Mouse (Mus musculus): Measurements from ENCODE around the gene Nufip1. TPM values are rescaled to one million over a fixed set of nuclear protein-coding genes. Genes with fewer than 3 reads are reported as not detected.

The Nufip1 gene
- polyA plus RNA-seq, 1 experiment from 2014 or later, result 14.2 TPM

DNA sequence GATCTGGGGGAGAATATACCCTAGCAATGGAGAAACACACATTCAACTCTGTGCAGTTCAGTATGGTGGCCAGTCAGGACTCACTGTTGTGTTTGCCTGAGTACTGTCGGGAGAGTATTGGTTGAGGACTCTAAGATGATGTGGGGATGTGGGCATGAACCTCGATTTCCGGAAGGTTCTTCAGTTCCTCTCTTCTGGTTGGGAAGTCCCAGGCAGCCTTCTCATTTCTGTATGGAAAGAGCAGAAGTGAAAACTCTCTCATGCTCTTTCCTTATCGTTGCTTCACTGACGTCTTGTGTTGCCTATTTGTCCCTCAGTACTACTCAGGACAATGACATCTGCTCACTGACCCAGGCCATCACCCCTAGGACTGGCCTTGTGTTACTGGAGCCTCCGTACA is 68.7 kb downstream of the Nufip1 start:
- H3K27ac ChIP-seq (replicated peaks; ENCODE audit: low read depth, low read length), result no peak overlapping the region
- H3K4me1 ChIP-seq (ENCODE audit: control insufficient read depth, insufficient read depth, low read length), result peaks cover 18% of the 10 kb centered on the region
- no peaks in the 10 kb centered on the region for H3K27me3 ChIP-seq (ENCODE audit: control insufficient read depth, insufficient read depth, low read length)
- no peak overlapping the region for H3K4me3 ChIP-seq (replicated peaks; ENCODE audit: low read depth, low read length)
- H3K9me3 ChIP-seq (ENCODE audit: control insufficient read depth, low read length), result no peaks in the 10 kb centered on the region
- WGBS, result 88% methylated on average over 6 of the region's 6 CpGs
- H3K9ac ChIP-seq (replicated peaks; ENCODE audit: low read length), result no peak overlapping the region
- no peaks in the 10 kb centered on the region for H3K36me3 ChIP-seq (ENCODE audit: control insufficient read depth, insufficient read depth, low read length)
- DNase-seq (no peak), ATAC-seq (ENCODE audit: low FRiP score, low TSS enrichment) (no peak)
- H3K4me2 ChIP-seq (ENCODE audit: low read length), result no peak overlapping the region

DNA sequence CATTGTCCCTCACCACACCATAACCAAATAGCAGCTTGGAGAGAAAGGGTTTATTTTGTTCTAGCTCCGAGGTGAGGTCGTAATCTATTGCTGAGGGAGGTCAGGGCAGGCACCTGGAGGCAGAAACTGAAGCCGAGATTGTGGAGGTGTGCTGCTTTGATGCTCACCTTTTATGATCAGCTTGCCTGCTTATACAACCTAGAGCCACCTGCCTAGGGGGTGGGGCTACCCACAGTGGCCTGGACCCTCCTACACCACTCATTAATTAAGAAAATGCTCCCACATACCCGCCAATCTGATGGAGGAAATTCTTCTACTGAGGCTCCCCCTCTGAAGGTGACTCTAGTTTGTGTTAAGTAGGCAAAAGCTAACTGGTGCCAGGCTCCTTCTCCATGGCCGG is 74.7 kb downstream of the Nufip1 start:
- H3K9ac ChIP-seq (replicated peaks; ENCODE audit: low read length), result no peak overlapping the region
- H3K27ac ChIP-seq (replicated peaks; ENCODE audit: low read depth, low read length), result no peak overlapping the region
- no peaks in the 10 kb centered on the region for H3K27me3 ChIP-seq (ENCODE audit: control insufficient read depth, insufficient read depth, low read length)
- ATAC-seq (ENCODE audit: low FRiP score, low TSS enrichment) (no peak), DNase-seq (no peak)
- H3K4me1 ChIP-seq (ENCODE audit: control insufficient read depth, insufficient read depth, low read length), result 0 out of 2 replicates have a peak, but pooled peaks cover 3% of the 10 kb centered on the region
- no peak overlapping the region for H3K4me2 ChIP-seq (ENCODE audit: low read length)
- no peak overlapping the region for H3K4me3 ChIP-seq (replicated peaks; ENCODE audit: low read depth, low read length)
- 79% methylated on average over 5 of the region's 5 CpGs for WGBS
- no peaks in the 10 kb centered on the region for H3K9me3 ChIP-seq (ENCODE audit: control insufficient read depth, low read length)
- H3K36me3 ChIP-seq (ENCODE audit: control insufficient read depth, insufficient read depth, low read length), result no peaks in the 10 kb centered on the region

DNA sequence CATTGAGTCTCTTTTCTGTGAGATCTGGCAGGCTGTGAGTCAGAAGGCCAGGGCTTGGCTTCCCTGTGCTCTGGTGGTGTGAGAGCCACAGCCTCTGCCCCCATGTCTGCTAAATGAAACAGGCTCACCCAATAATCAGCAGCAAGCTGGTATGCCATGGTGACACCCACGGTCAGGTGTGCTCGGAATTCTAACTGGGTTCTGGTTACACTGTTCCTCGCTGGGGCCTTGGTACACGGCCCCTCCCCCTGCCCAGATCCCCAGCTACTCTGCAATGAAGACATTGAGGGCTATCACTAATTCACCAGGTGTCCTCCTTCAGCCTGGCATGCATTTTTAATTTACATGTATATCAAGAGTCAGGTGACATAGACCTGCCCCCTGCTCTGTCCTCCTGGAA is 75.6 kb downstream of the Nufip1 start:
- no peak for DNase-seq
- 72% methylated on average over 4 of the region's 4 CpGs for WGBS
- H3K4me2 ChIP-seq (ENCODE audit: low read length), result no peak overlapping the region

More for the DNA sequence above, 75.6 kb downstream of the Nufip1 start:
- Histone ChIP-seq H3K9me3 (ENCODE audit: control insufficient read depth, low read length) (no peaks in the 10 kb centered on the region), H3K36me3 (ENCODE audit: control insufficient read depth, insufficient read depth, low read length) (no peaks in the 10 kb centered on the region), H3K27ac (replicated peaks; ENCODE audit: low read depth, low read length) (no peak overlapping the region), H3K4me1 (ENCODE audit: control insufficient read depth, insufficient read depth, low read length) (0 out of 2 replicates have a peak, but pooled peaks cover 3% of the 10 kb centered on the region), H3K4me3 (replicated peaks; ENCODE audit: low read depth, low read length) (no peak overlapping the region), H3K9ac (replicated peaks; ENCODE audit: low read length) (no peak overlapping the region), H3K27me3 (ENCODE audit: control insufficient read depth, insufficient read depth, low read length) (no peaks in the 10 kb centered on the region)
- ATAC-seq (ENCODE audit: low FRiP score, low TSS enrichment), result no peak

Other genes starting within 250 kb of the Nufip1 start
- 10.0 and 10.9 TPM in 2 replicates for gene Kctd4, start 155.9 kb upstream of the Nufip1 start, polyA plus RNA-seq (2014; fragmentation: Nextera tagmentation; extraction: Ambion mirVana)
- gene Gtf2f2, start 100.0 kb upstream of the Nufip1 start, polyA plus RNA-seq (2014; fragmentation: Nextera tagmentation; extraction: Ambion mirVana), result 40.1 and 44.3 TPM in 2 replicates
- 10.3 and 16.2 TPM in 2 replicates for gene Gpalpp1, start 131 bp upstream of the Nufip1 start, polyA plus RNA-seq (2014; fragmentation: Nextera tagmentation; extraction: Ambion mirVana)

Data from midbrain, embryonic 14.5 days (tissue).